Mouse (Mus musculus): ENCODE results near the gene Tapbpl. TPM values are rescaled to one million over a fixed set of nuclear protein-coding genes. Genes with fewer than 3 reads are reported as not detected.

Gene Tapbpl
- polyA plus RNA-seq, 1 experiment = 45.1 TPM

DNA sequence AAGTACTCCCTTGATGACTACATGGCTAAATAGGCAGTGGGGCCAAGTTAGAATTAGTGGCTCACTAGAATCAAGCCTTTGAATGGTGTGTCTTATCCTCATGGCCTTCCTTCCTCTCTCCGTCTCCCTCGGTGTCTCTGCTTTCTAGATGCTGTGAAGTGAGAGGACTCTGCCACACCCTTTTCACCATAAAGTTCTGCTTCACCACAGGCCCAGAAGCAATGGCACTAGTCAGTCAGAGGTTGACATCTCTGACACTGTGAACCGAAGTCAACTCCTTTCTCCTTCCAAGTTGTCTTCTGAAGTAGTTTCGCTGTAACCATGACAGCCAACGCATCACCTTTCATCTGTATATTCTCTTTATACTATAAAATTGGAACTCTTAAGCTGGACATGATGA lies 7.9 kb upstream of the Tapbpl start:
- Histone ChIP-seq H3K4me1 (ENCODE audit: control insufficient read depth, insufficient read depth, insufficient read length, low read length) (peaks cover 10% of the 10 kb centered on the region; the same call in 1 of the 2 replicates), H3K27ac (ENCODE audit: insufficient read depth, low read depth, low read length) (no peak overlapping the region), H3K4me3 (ENCODE audit: low read depth, low read length) (no peak overlapping the region), H3K27me3 (ENCODE audit: control insufficient read depth, insufficient read depth, low read length) (no peaks in the 10 kb centered on the region), H3K36me3 (ENCODE audit: control insufficient read depth, insufficient read depth, low read length) (no peaks in the 10 kb centered on the region)
- TF ChIP-seq CTCF (IDR thresholded peaks at IDR 0.05; ENCODE audit: extremely low read depth, insufficient read length, insufficient replicate concordance, low read depth, low read length) = no peak
- no peak for TF ChIP-seq POLR2A (IDR thresholded peaks at IDR 0.05; ENCODE audit: low read depth, low read length)
- WGBS = 89% methylated on average over 5 of the region's 5 CpGs

DNA sequence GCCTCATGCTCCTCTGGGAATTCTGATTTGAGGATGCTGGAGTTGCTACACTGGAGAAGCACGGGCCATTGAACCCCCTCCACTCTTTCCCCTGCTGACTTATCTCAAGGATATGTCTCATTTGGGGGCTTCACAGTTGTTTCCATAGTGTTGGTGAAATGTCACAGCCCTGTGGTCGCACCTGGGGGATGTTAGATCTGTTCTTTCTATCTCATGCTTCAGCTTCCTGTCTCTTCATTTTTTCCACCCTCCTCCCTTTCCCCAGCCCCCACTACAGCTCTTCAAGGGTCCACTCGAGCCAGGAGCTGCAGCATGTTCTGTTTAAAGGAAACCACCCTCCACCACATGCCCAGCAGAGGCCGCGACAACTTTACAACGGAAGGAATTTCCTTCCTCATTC lies 6.7 kb upstream of the Tapbpl start:
- TF ChIP-seq POLR2A (IDR thresholded peaks at IDR 0.05; ENCODE audit: low read depth, low read length) = no peak
- TF ChIP-seq CTCF (IDR thresholded peaks at IDR 0.05; ENCODE audit: extremely low read depth, insufficient read length, insufficient replicate concordance, low read depth, low read length) = no peak
- Histone ChIP-seq H3K4me3 (ENCODE audit: low read depth, low read length) (no peak overlapping the region), H3K27me3 (ENCODE audit: control insufficient read depth, insufficient read depth, low read length) (no peaks in the 10 kb centered on the region), H3K27ac (ENCODE audit: insufficient read depth, low read depth, low read length) (no peak overlapping the region), H3K36me3 (ENCODE audit: control insufficient read depth, insufficient read depth, low read length) (no peaks in the 10 kb centered on the region), H3K4me1 (ENCODE audit: control insufficient read depth, insufficient read depth, insufficient read length, low read length) (peaks cover 13% of the 10 kb centered on the region; the same call in 1 of the 2 replicates)
- 43% methylated on average over 6 of the region's 6 CpGs for WGBS

DNA sequence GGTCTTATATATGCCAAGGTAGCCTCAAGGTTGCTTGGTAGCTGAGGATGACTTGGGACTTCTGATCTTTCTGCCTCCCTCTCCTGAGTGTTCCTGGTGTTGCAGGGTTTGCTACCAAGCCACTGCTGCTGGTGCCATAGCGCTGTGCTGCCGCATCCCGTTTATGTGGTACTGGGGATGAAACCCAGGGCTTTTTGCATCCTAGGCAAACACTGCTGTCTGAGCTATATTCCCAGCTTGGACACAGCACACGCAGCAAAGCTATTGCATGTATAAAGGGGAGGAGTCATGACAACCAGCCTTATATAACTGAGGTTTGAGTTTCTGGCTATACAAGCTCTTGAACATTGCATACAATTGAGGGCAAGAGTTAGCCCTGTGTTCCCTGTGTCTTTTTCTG lies 5.8 kb upstream of the Tapbpl start:
- Histone ChIP-seq H3K4me3 (ENCODE audit: low read depth, low read length) (no peak overlapping the region), H3K4me1 (ENCODE audit: control insufficient read depth, insufficient read depth, insufficient read length, low read length) (peaks cover 13% of the 10 kb centered on the region; the same call in 1 of the 2 replicates), H3K36me3 (ENCODE audit: control insufficient read depth, insufficient read depth, low read length) (no peaks in the 10 kb centered on the region), H3K27ac (ENCODE audit: insufficient read depth, low read depth, low read length) (no peak overlapping the region), H3K27me3 (ENCODE audit: control insufficient read depth, insufficient read depth, low read length) (no peaks in the 10 kb centered on the region)
- TF ChIP-seq CTCF (IDR thresholded peaks at IDR 0.05; ENCODE audit: extremely low read depth, insufficient read length, insufficient replicate concordance, low read depth, low read length) = no peak
- no peak for TF ChIP-seq POLR2A (IDR thresholded peaks at IDR 0.05; ENCODE audit: low read depth, low read length)
- 91% methylated on average over 4 of the region's 4 CpGs for WGBS

DNA sequence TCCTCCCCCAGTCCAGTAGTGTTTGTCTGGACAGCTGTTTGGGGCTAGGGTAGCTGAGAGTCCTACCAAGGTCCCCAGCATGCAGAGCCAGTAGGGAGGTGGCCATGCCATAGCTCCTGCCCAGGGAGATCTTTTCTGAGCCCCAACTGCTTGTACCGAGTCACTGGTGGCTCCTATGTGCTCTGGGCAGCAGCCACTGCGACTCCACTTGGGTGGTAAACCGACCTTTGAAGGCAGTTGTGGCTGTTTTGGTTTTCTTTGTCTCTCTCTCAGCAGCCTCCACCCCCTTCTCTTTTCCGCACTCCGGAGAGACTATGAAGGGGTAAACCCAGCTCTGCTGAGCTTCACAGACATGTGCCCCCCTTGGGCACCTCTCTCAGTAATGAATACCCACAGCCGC lies 5.1 kb upstream of the Tapbpl start, which contains the start of gene Cd27:
TSS of gene Cd27 (minus strand) at position 229 of the 400 bp plus-strand sequence.
- no peak for TF ChIP-seq POLR2A (IDR thresholded peaks at IDR 0.05; ENCODE audit: low read depth, low read length)
- TF ChIP-seq CTCF (IDR thresholded peaks at IDR 0.05; ENCODE audit: extremely low read depth, insufficient read length, insufficient replicate concordance, low read depth, low read length) = no peak
- 75% methylated on average over 6 of the region's 6 CpGs for WGBS
- peak within 1 kb of the TSS; percentile 32 for H3K4me3 ChIP-seq (ENCODE audit: low read depth, low read length)

DNA sequence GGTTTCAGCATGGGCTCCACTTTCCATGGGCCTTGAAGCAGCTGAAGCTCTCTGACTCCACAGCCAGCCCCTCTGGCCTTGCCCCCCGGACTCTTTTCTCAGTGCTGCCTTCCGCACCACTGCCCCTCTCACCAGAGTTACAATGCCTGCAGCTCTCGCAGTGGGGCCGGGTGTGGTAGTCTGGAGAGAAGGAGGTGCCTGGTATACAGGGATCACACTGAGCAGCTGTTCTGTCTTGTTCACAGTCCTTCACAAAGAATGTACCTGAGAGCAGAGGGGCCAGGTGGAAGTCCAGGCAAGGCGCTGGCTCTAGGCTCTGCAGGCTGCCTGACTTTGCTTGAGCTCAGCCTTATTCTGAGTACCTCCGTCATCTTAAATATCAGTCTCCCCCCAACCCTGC lies 4.7 kb upstream of the Tapbpl start:
- Histone ChIP-seq H3K4me1 (ENCODE audit: control insufficient read depth, insufficient read depth, insufficient read length, low read length) (peaks cover 16% of the 10 kb centered on the region; the same call in 1 of the 2 replicates), H3K27me3 (ENCODE audit: control insufficient read depth, insufficient read depth, low read length) (no peaks in the 10 kb centered on the region), H3K4me3 (ENCODE audit: low read depth, low read length) (peak overlapping the region; percentile 32), H3K36me3 (ENCODE audit: control insufficient read depth, insufficient read depth, low read length) (no peaks in the 10 kb centered on the region), H3K27ac (ENCODE audit: insufficient read depth, low read depth, low read length) (0 out of 2 replicates have a peak overlapping the region, but pooled peaks have one; percentile 14)
- WGBS = 78% methylated on average over 6 of the region's 6 CpGs
- no peak for TF ChIP-seq POLR2A (IDR thresholded peaks at IDR 0.05; ENCODE audit: low read depth, low read length)
- TF ChIP-seq CTCF (IDR thresholded peaks at IDR 0.05; ENCODE audit: extremely low read depth, insufficient read length, insufficient replicate concordance, low read depth, low read length) = no peak

More for the DNA sequence above, 5.1 kb upstream of the Tapbpl start, which contains the start of gene Cd27:
- H3K27me3 ChIP-seq (ENCODE audit: control insufficient read depth, insufficient read depth, low read length) = no peaks in the 10 kb centered on the region
- peaks cover 16% of the 10 kb centered on the region; the same call in 1 of the 2 replicates for H3K4me1 ChIP-seq (ENCODE audit: control insufficient read depth, insufficient read depth, insufficient read length, low read length)
- H3K27ac ChIP-seq (ENCODE audit: insufficient read depth, low read depth, low read length) = peak within 1 kb of the TSS; percentile 14; the same call in 1 of the 2 replicates
- H3K36me3 ChIP-seq (ENCODE audit: control insufficient read depth, insufficient read depth, low read length) = no peaks in the 10 kb centered on the region

DNA sequence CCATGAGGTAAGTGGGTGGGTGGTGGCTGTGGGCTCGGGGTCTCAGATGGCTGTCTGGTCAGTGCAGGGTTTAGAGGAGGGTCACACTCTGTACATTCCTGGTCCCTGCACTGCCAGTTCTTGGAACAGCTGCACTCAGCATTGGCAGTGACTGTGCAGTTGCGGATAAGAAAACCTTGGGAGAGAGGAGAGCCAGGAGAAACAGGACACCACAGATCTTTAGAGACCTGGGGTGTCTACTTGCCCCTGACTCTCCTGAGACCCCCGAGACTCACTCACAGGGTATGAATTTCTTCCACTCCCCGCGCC lies 2.8 kb upstream of the Tapbpl start:
- Histone ChIP-seq H3K27ac (ENCODE audit: insufficient read depth, low read depth, low read length) (peak overlapping the region; percentile 6; the same call in 1 of the 2 replicates), H3K4me3 (ENCODE audit: low read depth, low read length) (no peak overlapping the region), H3K4me1 (ENCODE audit: control insufficient read depth, insufficient read depth, insufficient read length, low read length) (peaks cover 18% of the 10 kb centered on the region; the same call in 1 of the 2 replicates), H3K27me3 (ENCODE audit: control insufficient read depth, insufficient read depth, low read length) (no peaks in the 10 kb centered on the region), H3K36me3 (ENCODE audit: control insufficient read depth, insufficient read depth, low read length) (no peaks in the 10 kb centered on the region; the same call in 1 of the 2 replicates)
- 22% methylated on average over 5 of the region's 5 CpGs for WGBS
- TF ChIP-seq CTCF (IDR thresholded peaks at IDR 0.05; ENCODE audit: extremely low read depth, insufficient read length, insufficient replicate concordance, low read depth, low read length) = no peak

DNA sequence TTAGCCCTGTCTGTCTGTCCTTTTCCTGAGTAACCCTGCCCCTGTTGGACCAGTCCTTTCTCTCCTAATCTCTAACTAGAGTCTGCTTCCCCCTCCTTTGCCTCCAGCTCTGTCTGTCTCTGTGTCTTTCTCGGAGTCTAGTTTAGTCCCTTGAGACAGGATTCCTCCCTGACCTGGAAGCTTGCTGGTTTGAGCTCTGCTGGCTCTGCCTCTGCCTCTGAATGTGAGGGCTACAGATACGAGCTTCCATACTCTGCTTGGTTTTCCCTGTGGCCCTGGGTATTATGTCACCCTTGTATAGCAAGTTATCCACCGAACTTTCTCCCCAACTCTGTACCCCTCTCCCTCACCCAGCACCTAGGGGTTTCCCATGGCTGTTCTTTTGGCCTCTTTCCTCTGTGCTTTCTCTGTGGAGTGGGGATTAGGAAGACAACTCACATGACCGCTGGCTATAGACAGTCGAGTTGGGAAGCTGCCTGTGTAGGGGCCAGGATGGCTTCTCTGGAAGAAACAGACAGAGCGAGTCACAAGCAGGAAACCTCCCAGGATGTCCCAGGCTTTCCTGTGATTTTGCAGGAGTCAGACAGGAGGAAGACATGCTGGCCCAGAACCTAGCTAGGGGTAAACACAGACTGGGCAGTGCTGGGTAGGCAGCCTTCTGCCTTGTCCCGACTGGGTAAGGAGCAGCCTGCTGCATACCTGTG lies 2.3 kb upstream of the Tapbpl start:
- Histone ChIP-seq H3K4me1 (ENCODE audit: control insufficient read depth, insufficient read depth, insufficient read length, low read length) (peaks cover 16% of the 10 kb centered on the region; the same call in 1 of the 2 replicates), H3K36me3 (ENCODE audit: control insufficient read depth, insufficient read depth, low read length) (peaks cover 2% of the 10 kb centered on the region), H3K4me3 (ENCODE audit: low read depth, low read length) (no peak overlapping the region), H3K27ac (ENCODE audit: insufficient read depth, low read depth, low read length) (peak overlapping the region; percentile 6; the same call in 1 of the 2 replicates), H3K27me3 (ENCODE audit: control insufficient read depth, insufficient read depth, low read length) (no peaks in the 10 kb centered on the region)
- WGBS = 62% methylated on average over 7 of the region's 7 CpGs
- TF ChIP-seq CTCF (IDR thresholded peaks at IDR 0.05; ENCODE audit: extremely low read depth, insufficient read length, insufficient replicate concordance, low read depth, low read length) (no peak), POLR2A (IDR thresholded peaks at IDR 0.05; ENCODE audit: low read depth, low read length) (no peak)
